Mouse (Mus musculus) neural tube, embryonic 11.5 days (tissue): ENCODE measurements at regions not wholly inside any gene's neighbourhood (a gene's known extent, or its start where the extent isn't known, plus 50 kb on each side); places are given as distances from the start of the nearest gene placed in this dataset.
A peak's percentile ranks its signal among the peaks of the same experiment; 100 is the strongest.

Experiments used
- ATAC-seq: fragments of 200-750 bp; cut with Nextera tagmentation; 2 replicates; pipeline ENCODE4 v1.8.0; 2017; ENCODE audit warnings: moderate number of reproducible peaks, mild to moderate bottlenecking, moderate TSS enrichment, moderate library complexity; ENCODE audit not compliant: insufficient read depth, low FRiP score, low TSS enrichment
- DNase-seq: peaks from one replicate; pipeline ENCODE4 v3.0.0-alpha.2; 2015; ENCODE audit warnings: low spot score
- H3K27ac ChIP-seq: fragments of 300-500 bp; sonication (generic); 2 replicates; pipeline ENCODE4 v1.5.1; 2014; ENCODE audit warnings: low read depth, mild to moderate bottlenecking, low read length
- H3K27me3 ChIP-seq: fragments of 300-500 bp; sonication (generic); 2 replicates; pipeline ENCODE4 v1.6.1; 2014; ENCODE audit warnings: mild to moderate bottlenecking, low read length, mixed read lengths; ENCODE audit not compliant: control insufficient read depth, insufficient read depth
- H3K36me3 ChIP-seq: fragments of 300-500 bp; sonication (generic); 2 replicates; pipeline ENCODE4 v1.6.1; 2014; ENCODE audit warnings: mild to moderate bottlenecking, low read length, moderate library complexity, mixed read lengths; ENCODE audit not compliant: control insufficient read depth, insufficient read depth
- H3K4me1 ChIP-seq: fragments of 300-500 bp; sonication (generic); 2 replicates; pipeline ENCODE4 v1.6.1; 2014; ENCODE audit warnings: low read length, mixed read lengths; ENCODE audit not compliant: control insufficient read depth, insufficient read depth
- H3K4me2 ChIP-seq: fragments of 300-500 bp; sonication (generic); 2 replicates; pipeline ENCODE4 v1.6.1; 2014; ENCODE audit warnings: low read depth, mild to moderate bottlenecking, moderate library complexity
- H3K4me3 ChIP-seq: fragments of 300-500 bp; sonication (generic); 2 replicates; pipeline ENCODE4 v1.5.1; 2014; ENCODE audit warnings: low read depth, low read length
- H3K9ac ChIP-seq: fragments of 300-500 bp; sonication (generic); 2 replicates; pipeline ENCODE4 v1.6.1; 2014; ENCODE audit warnings: mild to moderate bottlenecking, low read length
- H3K9me3 ChIP-seq: fragments of 300-500 bp; sonication (generic); 2 replicates; pipeline ENCODE4 v1.6.1; 2016; ENCODE audit warnings: low read length; ENCODE audit not compliant: control insufficient read depth
- WGBS: fragments of 180-500 bp; shearing (Covaris S2); extraction: QIAGEN DNeasy Blood & Tissue Kit; methylation state at CpG from one replicate; pipeline ENCODE4 v1.1.7; 2014; 5-methylcytosine and 5-hydroxymethylcytosine counted together

- 80% methylated on average over 7 of the region's 7 CpGs for WGBS
- H3K9me3 ChIP-seq, result no peaks in the 10 kb centered on the region
- peaks cover 4% of the 10 kb centered on the region; the same call in 1 of the 2 replicates for H3K4me1 ChIP-seq
- H3K27me3 ChIP-seq, result no peaks in the 10 kb centered on the region
- H3K4me3 ChIP-seq, result no peak overlapping the region
- H3K36me3 ChIP-seq, result no peaks in the 10 kb centered on the region
- H3K4me2 ChIP-seq, result no peak overlapping the region
- DNase-seq (no peak), ATAC-seq (no peak)
- H3K9ac ChIP-seq, result no peak overlapping the region
- H3K27ac ChIP-seq, result no peak overlapping the region
Observed at GRCm38 (mm10) chr13:97394756-97395454, 154.0 kb downstream of the Enc1 start.

- Histone ChIP-seq H3K27me3 (no peaks in the 10 kb centered on the region), H3K4me2 (no peak overlapping the region), H3K9me3 (no peaks in the 10 kb centered on the region), H3K4me3 (no peak overlapping the region), H3K36me3 (no peaks in the 10 kb centered on the region), H3K9ac (no peak overlapping the region), H3K27ac (no peak overlapping the region), H3K4me1 (peaks cover 4% of the 10 kb centered on the region; the same call in 1 of the 2 replicates)
- no peak for ATAC-seq
- WGBS, result 73% methylated on average over 4 of the region's 4 CpGs
- DNase-seq, result no peak
Observed at GRCm38 (mm10) chr13:97394071-97394470, 153.2 kb downstream of the Enc1 start.

- Histone ChIP-seq H3K4me1 (peaks cover 4% of the 10 kb centered on the region; the same call in 1 of the 2 replicates), H3K9ac (no peak overlapping the region), H3K9me3 (no peaks in the 10 kb centered on the region), H3K27ac (no peak overlapping the region), H3K4me3 (no peak overlapping the region), H3K4me2 (no peak overlapping the region), H3K27me3 (no peaks in the 10 kb centered on the region), H3K36me3 (no peaks in the 10 kb centered on the region)
- DNase-seq (no peak), ATAC-seq (no peak)
- 92% methylated on average over 7 of the region's 7 CpGs for WGBS
Observed at GRCm38 (mm10) chr13:97393456-97393855, 152.6 kb downstream of the Enc1 start.

- Histone ChIP-seq H3K27ac (no peak overlapping the region), H3K9ac (no peak overlapping the region), H3K36me3 (no peaks in the 10 kb centered on the region), H3K27me3 (no peaks in the 10 kb centered on the region), H3K4me2 (peak overlapping the region; percentile 29), H3K4me3 (no peak overlapping the region), H3K4me1 (peaks cover 4% of the 10 kb centered on the region; the same call in 1 of the 2 replicates), H3K9me3 (no peaks in the 10 kb centered on the region)
- ATAC-seq, result peak; percentile 61
- WGBS, result 40% methylated on average over 11 of the region's 11 CpGs
- DNase-seq, result peak; percentile 67
Observed at GRCm38 (mm10) chr13:97390449-97390930, 149.6 kb downstream of the Enc1 start.

- Histone ChIP-seq H3K4me1 (peaks cover 4% of the 10 kb centered on the region; the same call in 1 of the 2 replicates), H3K36me3 (no peaks in the 10 kb centered on the region), H3K9ac (no peak overlapping the region), H3K4me2 (no peak overlapping the region), H3K27me3 (no peaks in the 10 kb centered on the region), H3K27ac (no peak overlapping the region), H3K9me3 (no peaks in the 10 kb centered on the region), H3K4me3 (no peak overlapping the region)
- DNase-seq, result no peak
- 75% methylated on average over 11 of the region's 11 CpGs for WGBS
- no peak for ATAC-seq
Observed at GRCm38 (mm10) chr13:97388851-97389479, 148.1 kb downstream of the Enc1 start.

GRCm38 (mm10) chr13:97386511-97386910, 145.6 kb downstream of the Enc1 start:
- no peak for DNase-seq
- H3K4me1 ChIP-seq, result peaks cover 4% of the 10 kb centered on the region; the same call in 1 of the 2 replicates
- no peaks in the 10 kb centered on the region for H3K27me3 ChIP-seq
- no peak for ATAC-seq
- H3K27ac ChIP-seq, result no peak overlapping the region
- no peak overlapping the region for H3K4me3 ChIP-seq
- H3K9ac ChIP-seq, result no peak overlapping the region
- H3K4me2 ChIP-seq, result no peak overlapping the region
- no peaks in the 10 kb centered on the region for H3K36me3 ChIP-seq
- 75% methylated on average over 3 of the region's 3 CpGs for WGBS
- no peaks in the 10 kb centered on the region for H3K9me3 ChIP-seq

- Histone ChIP-seq H3K4me3 (no peak overlapping the region), H3K27me3 (no peaks in the 10 kb centered on the region), H3K9ac (no peak overlapping the region), H3K4me1 (peaks cover 2% of the 10 kb centered on the region; the same call in 1 of the 2 replicates), H3K36me3 (no peaks in the 10 kb centered on the region), H3K4me2 (no peak overlapping the region), H3K9me3 (no peaks in the 10 kb centered on the region), H3K27ac (no peak overlapping the region)
- DNase-seq (no peak), ATAC-seq (no peak)
- 91% methylated on average over 8 of the region's 8 CpGs for WGBS
Observed at GRCm38 (mm10) chr13:97385531-97385930, 144.6 kb downstream of the Enc1 start.

GRCm38 (mm10) chr13:97384091-97384777, 143.3 kb downstream of the Enc1 start:
- no peaks in the 10 kb centered on the region for H3K36me3 ChIP-seq
- ATAC-seq, result no peak
- no peak overlapping the region for H3K4me3 ChIP-seq
- no peaks in the 10 kb centered on the region for H3K9me3 ChIP-seq
- H3K27ac ChIP-seq, result no peak overlapping the region
- no peaks in the 10 kb centered on the region for H3K27me3 ChIP-seq
- H3K9ac ChIP-seq, result no peak overlapping the region
- H3K4me2 ChIP-seq, result no peak overlapping the region
- DNase-seq, result no peak
- no peaks in the 10 kb centered on the region for H3K4me1 ChIP-seq
- 81% methylated on average over 16 of the region's 16 CpGs for WGBS
